Comparison of ENCODE assay signal across 13 mouse cellular contexts in genomic region chr7:62981109-62981508, GRCm38 (mm10).
DNase-seq lines count a peak whose midpoint lies in the region; ATAC-seq lines count a peak whose summit lies in the region.
"Had no signal": no experiment of that assay in that cellular context is flagged by ENCODE, and none has a peak within 500 bp of the region (broad histone marks: within the 10 kb centered on the region; RNA-seq: fewer than 3 reads in every experiment).

No protein-coding gene starts in this region.

- H3K4me3 ChIP-seq in embryonic facial prominence, embryonic 10.5 days = no peak overlapping the region

- 10% methylated on average over 7 of the region's 7 CpGs for WGBS in embryonic facial prominence, embryonic 10.5 days

- no peak overlapping the region for H3K27ac ChIP-seq in embryonic facial prominence, embryonic 10.5 days (replicated peaks)
- H3K27ac ChIP-seq: macrophage had no signal

- H3K9me3 ChIP-seq in embryonic facial prominence, embryonic 10.5 days = no peaks in the 10 kb centered on the region

- H3K27me3 ChIP-seq in embryonic facial prominence, embryonic 10.5 days (replicated peaks; ENCODE audit: low read depth, poor library complexity, severe bottlenecking) = no peaks in the 10 kb centered on the region

- no peak for ATAC-seq in cerebellum, adult (ENCODE audit: insufficient number of reproducible peaks, low FRiP score, low TSS enrichment)

- peak; percentile 5 for DNase-seq in lung, postnatal 10 days
- DNase-seq in lung, postnatal 36 days = no peak
- DNase-seq in embryonic facial prominence, embryonic 10.5 days (ENCODE audit: low spot score) = peak; percentile 44
- peak; percentile 16 for DNase-seq in kidney, postnatal 10 days
- DNase-seq in mesoderm, embryonic 11.5 days (ENCODE audit: low read depth, low spot score) = peak; percentile 3
- DNase-seq in thymus, postnatal 0 days (ENCODE audit: low spot score) = no peak
- no peak for DNase-seq in frontal cortex, postnatal 14 days (ENCODE audit: low spot score in 2 of 2)
- DNase-seq: cerebellum, postnatal 14 days; heart, adult 18-20 months; heart, postnatal 14 days; right cerebral cortex, postnatal 25 days had no signal

- no peaks in the 10 kb centered on the region for H3K36me3 ChIP-seq in embryonic facial prominence, embryonic 10.5 days (replicated peaks)

- H3K4me1 ChIP-seq in embryonic facial prominence, embryonic 10.5 days = 0 out of 2 replicates have a peak, but pooled peaks cover 4% of the 10 kb centered on the region

Comparison
In these comparisons a context has a peak if more than half of its experiments do, and no peak if none do; other contexts are left out.
1. DNase-seq: peak in lung, postnatal 10 days (single experiment), embryonic facial prominence, embryonic 10.5 days (single experiment), kidney, postnatal 10 days (single experiment) and mesoderm, embryonic 11.5 days (single experiment); none in lung, postnatal 36 days (single experiment), thymus, postnatal 0 days (single experiment) and frontal cortex, postnatal 14 days (0 of 2).